Mouse (Mus musculus) gastrocnemius, adult 18-20 months (tissue): Measurements from ENCODE around the gene Snip1. TPM values are rescaled to one million over a fixed set of nuclear protein-coding genes. Genes with fewer than 3 reads are reported as not detected.

ENCODE experiments used
- DNase-seq: peaks from one replicate; pipeline ENCODE4 v3.0.0; 2021; ENCODE audit warnings: low spot score
- total RNA-seq, 2 experiments: library from RNA; stranded (reverse); gene quantifications; 2 replicates each; pipeline ENCODE4 v1.2.3; 2021

The Snip1 gene
- total RNA-seq, 2 experiments from 2014 or later = 4.8 TPM

DNA sequence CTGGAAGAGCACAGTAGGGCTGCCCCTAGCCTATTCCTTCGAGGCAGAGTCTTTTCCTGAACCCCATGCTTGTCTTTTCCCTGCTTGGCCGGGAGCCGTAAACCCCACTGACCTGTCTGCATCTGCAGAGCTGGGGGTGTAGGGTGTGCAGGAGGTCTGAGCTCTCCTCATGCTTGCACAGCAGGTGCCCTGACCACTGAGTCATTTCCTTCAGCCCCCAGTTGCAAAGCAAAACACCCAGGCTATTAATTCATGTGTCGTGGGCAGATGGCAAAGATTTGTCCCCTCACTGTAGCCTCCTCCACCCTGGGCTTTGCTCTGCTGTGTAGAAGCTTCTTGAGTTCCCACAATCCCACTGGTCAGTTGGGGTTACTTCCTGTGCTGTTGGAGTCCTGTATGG lies 30.9 kb downstream of the Snip1 start:
- DNase-seq = no peak

DNA sequence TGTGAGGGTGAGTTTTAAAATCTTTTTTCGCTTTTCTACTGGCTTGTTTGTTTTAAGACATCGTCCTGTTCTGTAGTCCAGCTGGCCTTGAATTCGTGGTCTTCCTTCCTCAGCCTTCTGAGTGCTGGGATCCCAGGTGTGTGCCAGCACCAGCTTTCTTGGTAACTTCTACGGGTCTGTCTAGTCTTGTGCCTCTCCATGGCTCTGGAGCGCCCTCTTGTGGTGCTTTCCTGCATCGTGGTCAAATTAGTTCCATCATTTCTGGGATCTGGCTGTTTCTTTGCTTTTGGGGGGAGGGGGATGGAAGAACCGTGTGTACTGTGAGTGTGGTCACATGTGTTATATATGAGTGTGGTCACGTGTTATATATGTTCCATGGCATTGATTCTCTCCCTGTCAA lies 33.0 kb downstream of the Snip1 start:
- peak; percentile 79 for DNase-seq

DNA sequence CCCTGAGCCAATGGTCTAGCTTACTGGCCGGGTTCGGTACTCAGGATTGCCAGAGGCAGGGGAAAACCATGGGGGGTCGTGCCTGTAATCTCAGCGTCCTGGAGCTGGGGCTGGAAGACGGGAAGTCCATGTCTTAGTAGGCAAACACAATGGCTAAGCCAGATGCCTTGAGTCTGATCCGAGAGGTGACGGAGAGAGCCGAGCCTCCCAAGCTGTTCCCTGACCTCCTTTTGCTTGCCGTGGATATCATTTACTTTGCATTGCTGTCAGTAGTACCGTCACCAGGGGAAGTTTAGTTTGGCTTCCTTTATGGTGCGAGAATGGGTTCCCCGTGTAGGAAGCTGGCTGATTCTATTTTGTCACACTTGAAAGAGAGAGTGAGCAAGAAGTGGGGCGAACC lies 34.9 kb downstream of the Snip1 start:
- no peak for DNase-seq

DNA sequence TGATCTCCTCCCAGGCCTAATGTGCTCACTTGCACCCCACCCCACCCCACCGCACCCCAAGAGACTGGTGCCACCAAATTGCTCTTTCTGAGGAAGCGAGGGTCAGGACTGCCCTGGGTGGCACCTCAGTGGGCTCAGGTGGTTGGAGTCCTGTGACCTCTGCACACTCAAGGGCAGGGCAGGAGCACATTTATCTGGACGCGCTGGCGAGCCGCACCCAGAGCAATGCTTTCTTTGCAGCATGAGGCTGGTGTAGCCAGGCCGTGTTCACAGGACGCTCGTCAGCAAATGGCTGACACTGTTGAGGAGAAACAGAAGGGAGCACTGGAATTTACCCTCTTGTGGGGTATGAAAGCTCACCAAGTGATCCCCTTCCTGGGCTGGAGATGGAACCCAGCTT lies 38.9 kb downstream of the Snip1 start:
- DNase-seq = no peak

DNA sequence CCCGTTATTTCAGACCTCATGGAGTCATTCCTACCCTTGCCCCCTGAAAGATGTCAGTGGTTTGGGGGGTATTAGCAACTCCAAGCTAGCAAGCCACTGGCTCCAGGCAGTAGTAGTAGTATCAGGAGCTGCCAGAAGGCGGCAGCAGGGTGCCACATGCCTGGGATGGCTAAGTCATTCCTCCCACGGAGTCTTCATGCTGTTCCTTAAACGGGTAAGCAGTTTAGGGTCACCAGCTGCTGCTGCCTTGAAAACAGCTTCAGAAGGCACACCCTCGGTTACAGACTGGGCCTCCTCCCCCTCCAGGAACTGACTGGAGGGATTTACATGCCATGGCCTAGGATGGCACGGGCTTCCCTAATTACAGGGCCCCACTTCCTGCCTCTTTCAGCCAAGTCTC lies 48.2 kb downstream of the Snip1 start:
- DNase-seq = peak; percentile 87

DNA sequence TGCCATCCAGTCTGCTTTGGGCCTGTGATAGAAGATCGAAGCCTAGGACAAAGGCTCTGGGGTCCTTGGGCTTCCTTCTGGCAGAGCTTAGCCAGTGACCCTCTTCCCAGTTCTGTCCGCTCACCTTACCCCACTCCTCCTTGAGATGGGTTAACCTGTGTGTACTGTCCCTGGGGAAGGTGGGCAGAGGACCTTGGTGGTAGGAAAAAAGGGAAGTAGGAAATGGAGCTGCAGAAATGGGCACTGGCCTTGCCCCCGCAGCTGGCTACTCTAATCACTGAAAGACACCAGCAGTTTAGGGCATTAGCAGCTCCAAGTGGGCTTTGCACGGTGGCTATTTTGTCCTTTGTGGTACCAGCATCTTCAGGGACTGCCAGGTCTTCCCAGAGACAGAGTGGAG lies 48.6 kb downstream of the Snip1 start:
- no peak for DNase-seq

DNA sequence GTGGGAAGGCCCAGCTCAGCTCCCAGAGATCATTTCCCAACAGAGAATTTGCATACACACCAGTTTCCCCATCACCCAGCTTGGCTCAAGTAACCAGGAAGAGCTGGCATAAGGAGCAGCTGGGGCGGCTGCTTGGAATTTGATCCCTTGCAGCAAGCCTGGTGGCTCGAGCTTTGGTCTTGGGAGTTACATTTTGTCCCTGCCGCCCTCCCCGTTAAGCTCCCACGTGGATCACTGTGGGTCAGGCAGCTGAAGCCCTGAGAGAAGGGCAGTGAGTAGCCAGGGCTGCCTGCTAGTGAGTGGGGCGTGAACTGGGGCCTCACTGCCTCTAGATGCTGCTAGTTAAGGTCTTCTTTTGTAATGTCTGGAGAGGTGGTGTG lies 49.2 kb downstream of the Snip1 start:
- DNase-seq = peak; percentile 70

DNA sequence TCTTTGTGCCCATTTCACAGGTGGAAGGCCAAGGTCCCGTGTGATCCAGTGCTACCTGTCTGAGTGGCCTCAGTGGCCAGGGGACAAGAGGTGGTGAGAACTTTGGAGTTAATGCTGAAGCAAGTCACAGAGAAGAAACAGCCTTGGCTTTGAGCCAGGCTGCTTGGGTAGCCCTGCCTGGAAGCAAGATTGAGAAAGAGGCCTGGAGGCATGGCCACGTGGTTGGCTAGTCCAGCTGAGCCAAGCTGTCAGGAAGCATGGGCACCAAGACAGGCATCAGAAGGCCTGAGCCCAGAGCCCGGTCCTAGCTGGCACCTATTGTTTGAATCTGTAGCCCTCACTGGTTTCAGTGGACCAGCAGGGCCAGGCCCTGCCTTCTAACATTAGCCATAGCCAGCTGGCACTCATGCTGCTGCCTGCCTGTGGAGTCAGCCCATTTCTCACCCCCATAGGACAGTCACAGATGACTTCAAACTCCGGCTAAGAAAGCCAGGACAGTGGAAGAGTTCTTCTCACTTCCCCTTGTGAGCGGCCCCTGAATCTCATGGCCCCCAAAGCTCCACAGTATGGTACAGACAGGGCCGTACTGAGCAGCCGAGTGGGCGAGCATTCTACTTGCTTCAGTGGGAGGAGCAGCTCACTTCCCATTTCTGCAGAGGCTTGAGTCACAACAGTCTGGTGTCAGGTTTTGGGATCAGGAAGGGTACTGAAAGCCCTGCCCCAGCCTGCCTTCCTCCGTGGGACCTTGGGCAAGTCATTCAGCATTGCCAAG lies 49.8 kb downstream of the Snip1 start:
- DNase-seq = peak; percentile 61

DNA sequence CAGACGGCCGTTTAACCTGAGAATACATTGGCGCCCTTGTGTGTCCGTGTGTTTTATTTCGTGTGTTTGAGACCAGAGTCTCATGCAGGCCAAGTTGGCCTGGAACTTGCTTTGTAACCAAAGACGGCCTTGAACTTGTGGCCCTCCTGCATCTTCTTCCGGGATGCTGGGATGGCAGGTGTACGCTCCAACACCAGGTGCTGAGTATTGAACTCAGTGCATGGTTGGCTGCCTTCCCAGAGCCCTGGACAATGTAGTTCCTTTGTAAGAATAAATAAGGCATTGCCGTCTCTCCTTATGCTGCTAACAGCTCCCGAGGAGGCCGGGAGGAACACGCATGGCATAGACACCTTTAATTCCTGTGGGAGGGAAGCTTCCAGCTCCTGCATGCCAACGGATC lies 50.5 kb downstream of the Snip1 start:
- DNase-seq = no peak

DNA sequence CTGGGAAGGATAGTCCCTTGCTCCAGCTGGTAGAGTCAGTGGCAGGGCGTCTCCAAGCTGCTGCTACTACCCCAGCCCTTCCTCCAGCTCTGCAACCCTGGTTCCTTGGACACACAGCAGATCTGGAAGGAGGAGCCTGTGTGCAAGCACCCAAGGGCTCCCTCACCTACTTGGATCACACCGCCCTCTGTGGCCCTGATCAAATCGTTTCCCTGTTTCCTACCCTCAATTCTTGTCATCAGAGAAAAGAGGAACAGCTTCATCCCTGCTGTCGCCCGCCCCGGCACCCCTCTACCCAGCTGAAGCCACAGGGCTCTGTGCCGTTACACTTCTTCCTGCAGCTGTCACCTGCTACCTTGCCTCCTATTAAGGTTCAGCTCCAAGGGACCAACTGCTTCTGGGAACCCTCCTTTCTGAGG lies 51.4 kb downstream of the Snip1 start:
- DNase-seq = no peak

DNA sequence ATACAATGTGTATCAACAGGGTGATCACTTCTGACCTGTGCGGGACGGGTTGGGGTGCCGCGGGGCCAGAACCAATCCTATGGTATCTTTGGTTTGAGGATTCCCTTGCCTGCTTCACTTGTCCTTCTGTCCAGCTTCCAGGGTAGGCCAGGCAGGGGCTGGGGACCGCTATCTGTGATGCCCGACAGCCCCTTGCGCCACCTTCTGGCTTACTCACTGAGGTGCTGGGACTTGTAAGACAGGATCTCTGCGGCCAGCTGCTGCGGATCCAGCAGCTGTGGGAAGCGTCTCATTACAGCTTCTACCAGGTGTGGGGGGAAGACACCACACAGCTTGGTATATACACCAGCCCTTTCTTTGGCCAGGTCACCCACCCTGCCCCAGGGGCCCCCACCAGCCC lies 52.6 kb downstream of the Snip1 start:
- DNase-seq = no peak

DNA sequence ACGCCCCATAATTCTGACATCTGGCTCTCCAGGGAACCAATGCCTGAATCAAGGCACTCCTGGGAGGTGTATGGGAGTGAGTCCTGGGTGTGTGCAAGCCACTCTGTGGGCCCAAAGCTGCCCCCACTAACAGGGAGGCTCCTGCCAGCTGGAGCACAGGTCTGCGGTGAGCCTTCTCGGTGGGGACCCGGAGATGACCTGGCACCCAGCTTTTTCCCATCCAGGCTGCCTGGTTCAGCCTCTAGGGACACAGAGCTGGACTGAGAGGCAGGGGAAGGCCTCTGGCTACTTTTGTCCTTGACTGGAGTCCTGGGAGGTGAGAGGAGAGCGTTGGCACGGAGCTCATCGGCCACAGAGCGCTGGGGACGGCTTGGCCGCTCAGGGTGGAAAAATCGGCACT lies 53.2 kb downstream of the Snip1 start:
- no peak for DNase-seq

DNA sequence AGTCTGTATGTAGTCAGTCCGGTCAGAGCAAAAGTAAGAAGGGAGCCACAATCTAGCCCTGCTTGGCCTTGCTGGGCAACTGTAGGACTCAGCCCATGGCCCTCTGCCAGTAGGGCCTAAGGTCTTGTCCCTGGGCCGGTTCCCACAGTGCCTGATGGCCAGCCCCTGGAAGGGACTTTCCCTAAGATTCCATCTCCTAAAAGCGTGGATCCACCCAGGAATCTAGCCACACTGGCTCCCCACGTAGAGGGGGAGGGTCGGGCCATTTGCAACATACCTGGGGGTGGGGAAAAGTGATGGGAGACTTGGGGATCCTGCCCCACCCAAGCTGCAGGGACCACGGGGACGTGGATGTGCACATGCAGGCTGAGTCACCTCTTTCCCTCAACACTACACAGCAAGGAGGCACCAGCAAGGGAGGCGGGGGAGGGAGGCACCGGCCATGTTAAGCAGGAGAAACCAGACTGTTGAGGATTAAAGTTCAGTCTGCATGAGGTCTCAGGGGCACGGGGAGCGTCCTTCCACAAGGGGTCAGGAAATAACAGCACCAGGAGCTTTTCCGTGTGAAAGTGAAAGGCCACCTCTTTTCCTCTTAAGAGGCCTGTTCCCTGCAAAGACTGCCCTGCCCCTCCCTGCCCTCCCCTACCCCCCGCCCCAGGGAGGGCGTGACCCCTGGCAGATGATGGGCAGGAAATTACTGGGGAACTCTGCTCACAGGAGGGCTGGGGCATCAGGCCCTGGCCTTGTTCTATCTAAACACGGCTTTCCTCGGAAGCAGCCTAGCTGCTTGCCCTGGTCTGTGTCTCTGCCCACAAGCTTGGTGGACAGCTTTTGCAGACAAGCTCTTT lies 56.2 kb downstream of the Snip1 start:
- DNase-seq = peak; percentile 66

DNA sequence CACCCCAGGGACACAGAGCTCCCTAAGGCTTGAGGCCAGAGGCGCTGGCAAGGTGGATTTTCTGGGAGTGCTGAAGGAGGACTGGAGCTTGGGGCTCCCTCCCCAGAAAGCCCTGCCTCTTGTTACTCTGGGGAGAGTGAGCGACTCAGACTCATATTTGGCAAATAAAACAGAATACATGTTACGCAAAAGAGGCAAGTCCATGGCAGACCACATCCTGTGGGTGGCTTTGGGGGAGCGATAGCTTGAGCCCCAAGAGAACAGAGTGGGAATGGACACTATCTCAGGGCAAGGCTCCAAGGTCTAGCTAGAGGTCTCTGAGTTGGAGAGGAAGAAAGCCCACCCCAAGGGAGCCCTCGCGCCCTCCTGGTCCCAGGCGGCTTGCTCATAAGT lies 56.8 kb downstream of the Snip1 start:
- peak; percentile 68 for DNase-seq

Other genes with a start within 250 kb of the Snip1 start
- 10 to 100 TPM; 10.4 to 11.9 TPM for gene Yrdc, start 216.0 kb upstream of the Snip1 start, total RNA-seq
- 10 to 100 TPM; 19.7 to 23.0 TPM for gene 1110065P20Rik, start 215.5 kb upstream of the Snip1 start, total RNA-seq
- gene Maneal, start 204.5 kb upstream of the Snip1 start, total RNA-seq = under 1 TPM; 0.23 to 0.52 TPM
- not detected for gene Epha10, start 185.8 kb upstream of the Snip1 start, total RNA-seq
- gene 9930104L06Rik, start 129.6 kb upstream of the Snip1 start, total RNA-seq = 1 to 10 TPM; 6.2 to 6.5 TPM
- gene Cdca8, start 127.4 kb upstream of the Snip1 start, total RNA-seq = under 1 TPM in 1 of 2 experiments, not detected in 1; 0.62 TPM
- gene Rspo1, start 80.2 kb upstream of the Snip1 start, total RNA-seq = under 1 TPM; 0.23 to 0.59 TPM
- gene Gnl2, start 50.1 kb upstream of the Snip1 start, total RNA-seq = 10 to 100 TPM; 30.8 to 31.1 TPM
- not detected for gene Dnali1, start 969 bp upstream of the Snip1 start, total RNA-seq
- gene Meaf6, start 18.5 kb downstream of the Snip1 start, total RNA-seq = 10 to 100 TPM; 11.6 TPM
- gene Zc3h12a, start 61.2 kb downstream of the Snip1 start, total RNA-seq = 1 to 10 TPM; 2.8 to 3.0 TPM